Mouse (Mus musculus): ENCODE results near the gene Ccl2. TPM values are rescaled to one million over a fixed set of nuclear protein-coding genes. Genes with fewer than 3 reads are reported as not detected.

Gene Ccl2
- total and polyA plus RNA-seq, 3 experiments, result 0.15 TPM; not detected in 2

DNA sequence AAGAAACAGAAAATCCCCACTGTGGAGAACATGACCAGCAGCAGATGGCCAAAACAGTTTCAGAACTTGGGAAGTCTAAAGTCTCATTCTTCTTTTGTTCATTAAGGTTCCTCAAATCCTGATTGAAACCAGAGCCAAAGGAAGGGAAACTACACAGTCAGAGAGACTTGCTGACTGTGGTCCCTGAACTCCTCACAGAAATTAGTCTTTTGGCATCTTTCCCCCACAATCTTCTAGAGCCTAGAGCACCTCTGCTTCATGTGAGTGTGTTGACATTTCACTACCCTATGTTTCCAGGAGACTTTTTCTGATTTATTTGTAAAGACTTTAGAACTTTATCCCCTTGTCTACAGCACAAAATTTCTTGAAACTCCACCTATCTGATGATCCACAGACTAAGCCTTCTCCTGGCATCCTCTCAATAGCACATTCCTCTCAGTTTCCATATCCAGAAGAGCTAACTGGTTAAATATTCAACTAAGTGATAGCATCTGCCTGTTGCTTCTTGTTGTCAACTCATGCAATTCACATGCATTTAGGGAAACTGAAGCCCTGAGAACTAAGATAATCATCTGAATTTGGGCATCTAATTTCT is 42.9 kb downstream of the Ccl2 start:
- Histone ChIP-seq H3K9me3 (replicated peaks; ENCODE audit: insufficient read depth, low read length) (no peaks in the 10 kb centered on the region), H3K9ac (ENCODE audit: control insufficient read depth, low read depth, low read length, poor library complexity, severe bottlenecking) (no peak overlapping the region), H3K4me1 (ENCODE audit: control insufficient read depth in 1 of 2, insufficient read depth in 2 of 2, low read length in 2 of 2) (no peaks in the 10 kb centered on the region), H3K4me3 (ENCODE audit: control insufficient read depth in 1 of 2, insufficient read depth in 1 of 2, low read depth in 2 of 2, low read length in 2 of 2) (no peak overlapping the region), H3K36me3 (ENCODE audit: control insufficient read depth in 1 of 2, insufficient read depth in 2 of 2, low read length in 2 of 2) (no peaks in the 10 kb centered on the region), H3K79me2 (ENCODE audit: control insufficient read depth, insufficient read depth, low read length, poor library complexity) (no peaks in the 10 kb centered on the region), H3K27me3 (ENCODE audit: control insufficient read depth in 1 of 2, insufficient read depth in 2 of 2, low read length in 2 of 2) (no peaks in the 10 kb centered on the region), H3K27ac (ENCODE audit: control insufficient read depth, low read depth, low read length) (no peak overlapping the region)
- DNase-seq (ENCODE audit: low read depth, low spot score), result no peak
- TF ChIP-seq KAT2A (conservative IDR thresholded peaks at IDR 0.05; ENCODE audit: low read depth, low read length) (no peak), ZKSCAN1 (IDR thresholded peaks at IDR 0.05; ENCODE audit: low read depth, low read length) (no peak), MAX (IDR thresholded peaks at IDR 0.05; ENCODE audit: low read length) (no peak), SIN3A (IDR thresholded peaks at IDR 0.05; ENCODE audit: low read length) (no peak), EP300 (IDR thresholded peaks at IDR 0.05; ENCODE audit: low read depth in 1 of 2, low read length in 2 of 2) (no peak), HCFC1 (IDR thresholded peaks at IDR 0.05; ENCODE audit: low read depth, low read length) (no peak), RAD21 (IDR thresholded peaks at IDR 0.05; ENCODE audit: low read depth, low read length) (no peak), ZNF384 (IDR thresholded peaks at IDR 0.05; ENCODE audit: low read depth, low read length) (no peak), MYB (IDR thresholded peaks at IDR 0.05; ENCODE audit: low read depth, low read length) (no peak)

DNA sequence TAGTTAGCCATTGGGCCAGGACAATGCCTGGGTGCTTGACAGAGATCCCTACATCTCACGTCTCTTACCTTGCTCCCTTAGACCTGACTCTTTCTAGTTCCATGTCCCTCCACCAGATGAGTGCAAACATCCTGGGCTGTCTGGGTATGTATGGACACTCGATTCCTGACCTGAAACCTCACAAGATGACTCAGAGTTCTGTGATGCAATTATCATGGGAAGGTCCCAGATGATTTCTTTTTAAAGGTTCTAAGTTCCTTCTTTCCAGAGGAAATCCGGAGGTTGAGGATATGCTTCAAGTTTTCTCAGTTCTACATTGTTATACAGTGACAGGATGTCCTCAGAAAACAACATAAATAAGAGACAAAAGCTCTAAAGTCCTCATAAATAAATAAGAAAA is 45.5 kb downstream of the Ccl2 start:
- no peaks in the 10 kb centered on the region for H3K9me3 ChIP-seq (replicated peaks; ENCODE audit: insufficient read depth, low read length)
- no peaks in the 10 kb centered on the region for H3K79me2 ChIP-seq (ENCODE audit: control insufficient read depth, insufficient read depth, low read length, poor library complexity)
- H3K27ac ChIP-seq (ENCODE audit: control insufficient read depth, low read depth, low read length), result no peak overlapping the region
- H3K4me1 ChIP-seq (ENCODE audit: control insufficient read depth in 1 of 2, insufficient read depth in 2 of 2, low read length in 2 of 2), result no peaks in the 10 kb centered on the region
- H3K4me3 ChIP-seq (ENCODE audit: control insufficient read depth in 1 of 2, insufficient read depth in 1 of 2, low read depth in 2 of 2, low read length in 2 of 2), result no peak overlapping the region
- TF ChIP-seq USF1 (IDR thresholded peaks at IDR 0.05; ENCODE audit: low read depth, low read length) (no peak), SIN3A (IDR thresholded peaks at IDR 0.05; ENCODE audit: low read length) (no peak), CTCF (IDR thresholded peaks at IDR 0.05 in 2 of 3, conservative IDR thresholded peaks at IDR 0.05 in 1 of 3; ENCODE audit: control insufficient read depth in 1 of 3, insufficient read depth in 1 of 3, low read depth in 2 of 3, low read length in 3 of 3, poor library complexity in 1 of 3, severe bottlenecking in 1 of 3) (no peak), MAX (IDR thresholded peaks at IDR 0.05; ENCODE audit: low read length) (no peak), BHLHE40 (IDR thresholded peaks at IDR 0.05; ENCODE audit: borderline replicate concordance, low read depth, low read length) (no peak)
- no peaks in the 10 kb centered on the region for H3K36me3 ChIP-seq (ENCODE audit: control insufficient read depth in 1 of 2, insufficient read depth in 2 of 2, low read length in 2 of 2)
- DNase-seq (ENCODE audit: low read depth, low spot score), result no peak
- no peak overlapping the region for H3K9ac ChIP-seq (ENCODE audit: control insufficient read depth, low read depth, low read length, poor library complexity, severe bottlenecking)
- H3K27me3 ChIP-seq (ENCODE audit: control insufficient read depth in 1 of 2, insufficient read depth in 2 of 2, low read length in 2 of 2), result no peaks in the 10 kb centered on the region

DNA sequence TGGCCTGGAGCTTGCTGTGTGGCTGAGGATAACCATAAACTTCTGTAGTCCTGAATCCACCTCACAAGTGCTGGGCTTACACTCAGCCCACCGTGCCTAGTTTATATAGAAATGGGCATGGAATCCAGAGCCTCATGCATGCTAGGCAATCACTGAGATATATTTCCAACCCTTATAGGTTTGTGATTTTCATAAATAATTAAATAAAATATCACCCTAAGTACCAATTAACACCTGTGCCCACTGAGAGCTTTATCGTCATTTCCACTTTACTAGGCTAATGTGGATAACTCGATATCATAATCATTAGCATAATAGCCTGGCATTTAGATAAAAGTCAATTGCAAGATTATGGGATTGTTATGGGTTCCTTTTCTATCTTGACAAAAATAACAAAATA is 49.0 kb downstream of the Ccl2 start:
- H3K4me1 ChIP-seq (ENCODE audit: control insufficient read depth in 1 of 2, insufficient read depth in 2 of 2, low read length in 2 of 2), result no peaks in the 10 kb centered on the region
- TF ChIP-seq ETS1 (IDR thresholded peaks at IDR 0.05; ENCODE audit: low read depth, low read length) (no peak), USF2 (IDR thresholded peaks at IDR 0.05; ENCODE audit: borderline replicate concordance in 1 of 2, insufficient read depth in 1 of 2, low read depth in 1 of 2, low read length in 2 of 2) (no peak)
- H3K27ac ChIP-seq (ENCODE audit: control insufficient read depth, low read depth, low read length), result no peak overlapping the region
- no peak overlapping the region for H3K9ac ChIP-seq (ENCODE audit: control insufficient read depth, low read depth, low read length, poor library complexity, severe bottlenecking)
- H3K79me2 ChIP-seq (ENCODE audit: control insufficient read depth, insufficient read depth, low read length, poor library complexity), result no peaks in the 10 kb centered on the region
- H3K27me3 ChIP-seq (ENCODE audit: control insufficient read depth in 1 of 2, insufficient read depth in 2 of 2, low read length in 2 of 2), result no peaks in the 10 kb centered on the region
- DNase-seq (ENCODE audit: low read depth, low spot score), result no peak
- no peaks in the 10 kb centered on the region for H3K9me3 ChIP-seq (replicated peaks; ENCODE audit: insufficient read depth, low read length)
- H3K4me3 ChIP-seq (ENCODE audit: control insufficient read depth in 1 of 2, insufficient read depth in 1 of 2, low read depth in 2 of 2, low read length in 2 of 2), result no peak overlapping the region
- H3K36me3 ChIP-seq (ENCODE audit: control insufficient read depth in 1 of 2, insufficient read depth in 2 of 2, low read length in 2 of 2), result no peaks in the 10 kb centered on the region

Other genes starting within 250 kb of the Ccl2 start
- gene 5530401A14Rik, start 174.9 kb upstream of the Ccl2 start, total RNA-seq (2012; rRNA removed), result not detected in 2 replicates
- gene 5530401A14Rik, start 174.9 kb upstream of the Ccl2 start, polyA plus RNA-seq (2012; ENCODE audit: insufficient read depth in 1 of 2, insufficient read length in 2 of 2, low read depth in 1 of 2, low replicate concordance in 2 of 2, missing spikeins in 1 of 2), result not detected
- not detected in 2 replicates for gene Asic2, start 67.1 kb upstream of the Ccl2 start, total RNA-seq (2012; rRNA removed)
- not detected for gene Asic2, start 67.1 kb upstream of the Ccl2 start, polyA plus RNA-seq (2012; ENCODE audit: insufficient read depth in 1 of 2, insufficient read length in 2 of 2, low read depth in 1 of 2, low replicate concordance in 2 of 2, missing spikeins in 1 of 2)
- gene Gm17268, start 3.0 kb downstream of the Ccl2 start, total RNA-seq (2012; rRNA removed), result not detected in 2 replicates
- not detected for gene Gm17268, start 3.0 kb downstream of the Ccl2 start, polyA plus RNA-seq (2012; ENCODE audit: insufficient read depth in 1 of 2, insufficient read length in 2 of 2, low read depth in 1 of 2, low replicate concordance in 2 of 2, missing spikeins in 1 of 2)
- gene Ccl7, start 10.1 kb downstream of the Ccl2 start, total RNA-seq (2012; rRNA removed), result not detected in 2 replicates
- gene Ccl7, start 10.1 kb downstream of the Ccl2 start, polyA plus RNA-seq (2012; ENCODE audit: insufficient read depth in 1 of 2, insufficient read length in 2 of 2, low read depth in 1 of 2, low replicate concordance in 2 of 2, missing spikeins in 1 of 2), result not detected
- not detected in 2 replicates for gene Ccl11, start 22.3 kb downstream of the Ccl2 start, total RNA-seq (2012; rRNA removed)
- not detected for gene Ccl11, start 22.3 kb downstream of the Ccl2 start, polyA plus RNA-seq (2012; ENCODE audit: insufficient read depth in 1 of 2, insufficient read length in 2 of 2, low read depth in 1 of 2, low replicate concordance in 2 of 2, missing spikeins in 1 of 2)
- gene Ccl12, start 66.3 kb downstream of the Ccl2 start, total RNA-seq (2012; rRNA removed), result not detected in 2 replicates
- not detected for gene Ccl12, start 66.3 kb downstream of the Ccl2 start, polyA plus RNA-seq (2012; ENCODE audit: insufficient read depth in 1 of 2, insufficient read length in 2 of 2, low read depth in 1 of 2, low replicate concordance in 2 of 2, missing spikeins in 1 of 2)
- not detected in 2 replicates for gene Ccl8, start 79.6 kb downstream of the Ccl2 start, total RNA-seq (2012; rRNA removed)
- not detected for gene Ccl8, start 79.6 kb downstream of the Ccl2 start, polyA plus RNA-seq (2012; ENCODE audit: insufficient read depth in 1 of 2, insufficient read length in 2 of 2, low read depth in 1 of 2, low replicate concordance in 2 of 2, missing spikeins in 1 of 2)